Mouse (Mus musculus): ENCODE measurements around the gene Amn. TPM values are rescaled to one million over a fixed set of nuclear protein-coding genes. Genes with fewer than 3 reads are reported as not detected.
A peak's percentile ranks its signal among the peaks of the same experiment; 100 is the strongest.

Gene Amn
- 6.7 and 7.9 TPM in 2 replicates for polyA plus RNA-seq (2012; rRNA removed)

- no peak for TF ChIP-seq CTCF (IDR thresholded peaks at IDR 0.05; ENCODE audit: borderline replicate concordance, extremely low read depth, insufficient read depth, insufficient read length)
- TF ChIP-seq POLR2A (IDR thresholded peaks at IDR 0.05; ENCODE audit: borderline replicate concordance, extremely low read depth, insufficient read depth, insufficient read length, poor library complexity, severe bottlenecking): no peak
- DNase-seq (ENCODE audit: low read depth): no peak
Observed at GRCm38 (mm10) chr12:111270629-111271277, at the start of gene Amn. Gene Amn (plus strand): TSS chr12:111271095.

DNA sequence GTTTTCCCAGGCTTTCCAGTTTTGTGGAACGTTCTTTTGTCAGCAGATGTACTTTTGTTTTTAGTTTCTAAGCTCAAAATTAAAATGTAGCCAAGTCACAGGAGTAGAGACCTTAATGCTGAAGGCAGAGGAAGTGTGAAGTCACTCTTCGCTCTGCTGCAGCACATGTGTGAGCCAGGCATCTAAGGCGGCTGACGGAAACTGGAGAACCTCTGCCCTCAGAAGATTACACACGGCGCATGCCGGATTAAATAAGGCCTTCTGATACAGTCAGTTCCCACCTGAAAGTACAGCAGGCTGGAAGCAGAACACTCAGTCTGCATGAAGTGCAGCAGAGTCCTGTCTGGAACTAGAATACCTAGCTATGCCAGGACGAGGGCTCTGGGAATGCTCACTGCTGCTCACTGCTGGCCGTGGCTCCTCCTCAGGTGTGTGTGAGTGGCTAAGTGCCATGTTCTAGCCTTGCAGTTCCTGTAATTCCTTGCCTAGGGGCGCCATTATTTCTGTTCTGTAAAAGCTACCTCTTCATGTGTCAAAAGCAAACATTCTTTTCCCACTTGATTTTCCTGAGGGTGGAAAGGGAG, 45.6 kb upstream of the Amn start:
- DNase-seq (ENCODE audit: low read depth): no peak

GRCm38 (mm10) chr12:111227410-111227809, 43.5 kb upstream of the Amn start:
- TF ChIP-seq CTCF (IDR thresholded peaks at IDR 0.05; ENCODE audit: borderline replicate concordance, extremely low read depth, insufficient read depth, insufficient read length) (no peak), POLR2A (IDR thresholded peaks at IDR 0.05; ENCODE audit: borderline replicate concordance, extremely low read depth, insufficient read depth, insufficient read length, poor library complexity, severe bottlenecking) (no peak)
- DNase-seq (ENCODE audit: low read depth): no peak

More for the DNA sequence above, 45.6 kb upstream of the Amn start:
- TF ChIP-seq POLR2A (IDR thresholded peaks at IDR 0.05; ENCODE audit: borderline replicate concordance, extremely low read depth, insufficient read depth, insufficient read length, poor library complexity, severe bottlenecking): no peak
- no peak for TF ChIP-seq CTCF (IDR thresholded peaks at IDR 0.05; ENCODE audit: borderline replicate concordance, extremely low read depth, insufficient read depth, insufficient read length)

GRCm38 (mm10) chr12:111228488-111228887, 42.4 kb upstream of the Amn start:
- TF ChIP-seq POLR2A (IDR thresholded peaks at IDR 0.05; ENCODE audit: borderline replicate concordance, extremely low read depth, insufficient read depth, insufficient read length, poor library complexity, severe bottlenecking) (no peak), CTCF (IDR thresholded peaks at IDR 0.05; ENCODE audit: borderline replicate concordance, extremely low read depth, insufficient read depth, insufficient read length) (no peak)

DNA sequence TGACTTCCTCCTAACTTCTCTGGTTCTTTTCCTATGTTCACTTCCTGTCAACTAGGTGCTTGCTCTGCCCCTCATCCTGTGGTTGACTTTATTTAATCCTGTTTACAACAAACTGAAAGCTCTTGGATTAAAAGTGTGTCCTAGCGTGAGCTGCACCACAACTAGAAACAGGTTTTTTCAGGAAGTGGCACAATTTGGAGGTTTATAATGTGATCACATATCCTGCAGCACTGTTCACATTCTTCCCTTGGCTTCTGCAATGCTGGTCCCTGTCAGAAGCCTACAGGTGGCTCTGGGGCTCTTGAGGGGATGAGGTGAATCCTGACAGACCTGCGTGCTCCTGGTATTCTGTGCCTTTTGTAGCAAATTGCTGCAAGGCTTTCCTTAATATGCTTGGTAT, 40.1 kb upstream of the Amn start:
- no peak for DNase-seq (ENCODE audit: low read depth)
- no peak for TF ChIP-seq POLR2A (IDR thresholded peaks at IDR 0.05; ENCODE audit: borderline replicate concordance, extremely low read depth, insufficient read depth, insufficient read length, poor library complexity, severe bottlenecking)
- TF ChIP-seq CTCF (IDR thresholded peaks at IDR 0.05; ENCODE audit: borderline replicate concordance, extremely low read depth, insufficient read depth, insufficient read length): no peak

More at GRCm38 (mm10) chr12:111228488-111228887, 42.4 kb upstream of the Amn start:
- DNase-seq (ENCODE audit: low read depth): no peak

- DNase-seq (ENCODE audit: low read depth): no peak
- TF ChIP-seq POLR2A (IDR thresholded peaks at IDR 0.05; ENCODE audit: borderline replicate concordance, extremely low read depth, insufficient read depth, insufficient read length, poor library complexity, severe bottlenecking) (no peak), CTCF (IDR thresholded peaks at IDR 0.05; ENCODE audit: borderline replicate concordance, extremely low read depth, insufficient read depth, insufficient read length) (no peak)
Observed at GRCm38 (mm10) chr12:111233798-111234197, 37.1 kb upstream of the Amn start.

GRCm38 (mm10) chr12:111234383-111234782, 36.5 kb upstream of the Amn start:
- DNase-seq (ENCODE audit: low read depth): no peak
- TF ChIP-seq CTCF (IDR thresholded peaks at IDR 0.05; ENCODE audit: borderline replicate concordance, extremely low read depth, insufficient read depth, insufficient read length): no peak
- TF ChIP-seq POLR2A (IDR thresholded peaks at IDR 0.05; ENCODE audit: borderline replicate concordance, extremely low read depth, insufficient read depth, insufficient read length, poor library complexity, severe bottlenecking): no peak

DNA sequence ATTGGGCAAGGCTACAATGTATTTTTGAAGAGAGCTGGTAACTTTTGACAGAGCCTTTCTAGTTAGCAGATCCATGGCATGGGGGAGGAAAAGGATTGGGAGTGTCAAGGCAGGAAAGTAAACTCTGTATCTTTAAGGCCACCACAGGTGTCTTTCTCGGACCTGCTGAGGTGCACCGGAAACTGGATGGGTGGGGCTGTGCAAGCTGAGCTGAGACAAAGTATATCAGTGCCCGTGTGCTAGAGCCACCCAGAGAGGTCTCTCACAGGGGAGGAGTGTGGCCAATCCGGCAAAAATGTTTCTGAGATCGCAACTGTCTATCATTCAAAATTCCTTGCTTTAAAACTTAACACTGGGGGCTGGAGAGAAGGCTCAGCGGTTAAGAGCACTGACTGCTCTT, 35.3 kb upstream of the Amn start:
- DNase-seq (ENCODE audit: low read depth): no peak
- TF ChIP-seq POLR2A (IDR thresholded peaks at IDR 0.05; ENCODE audit: borderline replicate concordance, extremely low read depth, insufficient read depth, insufficient read length, poor library complexity, severe bottlenecking) (no peak), CTCF (IDR thresholded peaks at IDR 0.05; ENCODE audit: borderline replicate concordance, extremely low read depth, insufficient read depth, insufficient read length) (no peak)

GRCm38 (mm10) chr12:111237611-111238188, 33.2 kb upstream of the Amn start:
- TF ChIP-seq POLR2A (IDR thresholded peaks at IDR 0.05; ENCODE audit: borderline replicate concordance, extremely low read depth, insufficient read depth, insufficient read length, poor library complexity, severe bottlenecking): no peak
- TF ChIP-seq CTCF (IDR thresholded peaks at IDR 0.05; ENCODE audit: borderline replicate concordance, extremely low read depth, insufficient read depth, insufficient read length): no peak
- no peak for DNase-seq (ENCODE audit: low read depth)

DNA sequence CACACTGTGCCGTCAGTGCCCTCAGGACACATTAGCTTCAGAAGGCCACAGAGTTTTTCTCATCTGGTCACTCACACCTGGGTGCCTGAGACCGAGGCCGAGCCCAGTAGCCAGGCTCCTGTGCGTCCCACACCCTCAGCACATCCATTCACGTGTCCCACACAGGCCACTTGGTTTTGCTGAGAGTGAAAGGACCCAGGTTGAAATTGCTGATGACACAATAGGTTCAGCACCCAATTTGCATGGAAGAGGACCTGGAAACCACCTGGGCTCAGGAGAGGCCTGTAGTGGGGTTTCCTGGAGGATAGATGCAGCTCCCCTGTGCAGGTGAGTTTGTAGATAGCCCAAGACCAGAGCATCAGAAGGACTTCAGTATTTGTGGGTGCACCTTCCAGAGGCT, 32.5 kb upstream of the Amn start:
- DNase-seq (ENCODE audit: low read depth): no peak

DNA sequence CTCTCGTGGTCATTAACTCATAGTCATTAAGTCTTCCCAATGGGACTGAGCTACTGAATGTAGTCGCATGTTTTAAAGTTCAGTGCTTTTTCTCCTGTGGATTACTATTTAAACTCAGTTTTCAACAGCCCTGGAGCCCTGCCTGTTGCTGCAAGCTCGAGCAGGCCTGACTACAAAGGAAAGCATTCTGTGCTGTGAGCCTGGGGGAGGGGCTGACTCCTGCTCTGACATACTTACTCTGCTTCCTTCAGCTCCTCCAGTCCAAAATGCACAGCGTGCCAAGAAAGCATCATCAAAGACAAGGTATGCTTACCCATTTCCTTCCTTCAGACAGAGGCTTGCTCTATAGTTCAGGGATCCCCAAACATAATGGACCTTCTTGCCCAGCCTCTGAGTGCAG, 32.1 kb upstream of the Amn start:
- peak; percentile 75 for DNase-seq (ENCODE audit: low read depth)
- TF ChIP-seq CTCF (IDR thresholded peaks at IDR 0.05; ENCODE audit: borderline replicate concordance, extremely low read depth, insufficient read depth, insufficient read length) (no peak), POLR2A (IDR thresholded peaks at IDR 0.05; ENCODE audit: borderline replicate concordance, extremely low read depth, insufficient read depth, insufficient read length, poor library complexity, severe bottlenecking) (no peak)

More for the DNA sequence above, 32.5 kb upstream of the Amn start:
- TF ChIP-seq POLR2A (IDR thresholded peaks at IDR 0.05; ENCODE audit: borderline replicate concordance, extremely low read depth, insufficient read depth, insufficient read length, poor library complexity, severe bottlenecking) (no peak), CTCF (IDR thresholded peaks at IDR 0.05; ENCODE audit: borderline replicate concordance, extremely low read depth, insufficient read depth, insufficient read length) (no peak)

Measured in brain, embryonic 14.5 days (tissue).